Mouse (Mus musculus): Measurements from ENCODE around the gene Mrps34. TPM values are rescaled to one million over a fixed set of nuclear protein-coding genes. Genes with fewer than 3 reads are reported as not detected.

The Mrps34 gene
- polyA plus RNA-seq, 1 experiment = 68.9 TPM

- no peak for TF ChIP-seq POLR2A (IDR thresholded peaks at IDR 0.05; ENCODE audit: low read depth, low read length)
- DNase-seq (ENCODE audit: low read depth in 1 of 2, low spot score in 2 of 2) = no peak
- H3K4me3 ChIP-seq (ENCODE audit: extremely low read depth, insufficient read depth, insufficient read length) = no peak overlapping the region
- H3K4me1 ChIP-seq (ENCODE audit: control insufficient read depth, insufficient read depth, insufficient read length) = no peaks in the 10 kb centered on the region
- H3K27ac ChIP-seq (ENCODE audit: insufficient read depth, low read length) = no peak overlapping the region
- H3K27me3 ChIP-seq (ENCODE audit: control insufficient read depth, insufficient read depth, low read length) = no peaks in the 10 kb centered on the region
- peaks cover 4% of the 10 kb centered on the region for H3K36me3 ChIP-seq (ENCODE audit: control insufficient read depth, insufficient read depth, low read length)
- 64% methylated on average over 5 of the region's 5 CpGs for WGBS
These were observed 16.9 kb upstream of the Mrps34 start for GRCm38 (mm10) chr17:24878117-24878397.

DNA sequence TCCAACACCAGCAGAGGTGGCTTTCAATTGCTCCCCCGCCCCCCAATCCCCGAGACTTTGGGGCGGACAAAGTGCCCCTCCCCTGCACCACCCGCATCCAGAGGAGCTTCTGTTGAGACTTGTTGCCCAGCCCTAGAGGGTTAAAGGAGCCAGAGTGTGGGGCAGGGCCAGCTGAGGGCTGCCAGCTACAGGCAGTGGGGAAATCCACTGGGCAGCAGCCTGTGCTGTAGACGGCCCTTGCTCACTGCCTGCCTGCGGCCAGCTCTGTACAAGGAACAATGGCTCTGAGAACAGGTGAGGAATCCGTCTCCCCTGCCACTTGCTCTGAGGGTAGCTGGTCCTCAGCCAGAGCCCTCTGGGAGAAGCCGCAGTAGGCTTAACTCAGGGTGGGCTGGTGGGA, 16.4 kb upstream of the Mrps34 start:
- Histone ChIP-seq H3K27ac (ENCODE audit: insufficient read depth, low read length) (no peak overlapping the region), H3K4me1 (ENCODE audit: control insufficient read depth, insufficient read depth, insufficient read length) (no peaks in the 10 kb centered on the region), H3K36me3 (ENCODE audit: control insufficient read depth, insufficient read depth, low read length) (peaks cover 7% of the 10 kb centered on the region), H3K27me3 (ENCODE audit: control insufficient read depth, insufficient read depth, low read length) (no peaks in the 10 kb centered on the region), H3K4me3 (ENCODE audit: extremely low read depth, insufficient read depth, insufficient read length) (no peak overlapping the region)
- no peak for TF ChIP-seq CTCF (IDR thresholded peaks at IDR 0.05; ENCODE audit: extremely low read depth, insufficient read depth, insufficient read length, insufficient replicate concordance)
- no peak for TF ChIP-seq POLR2A (IDR thresholded peaks at IDR 0.05; ENCODE audit: low read depth, low read length)
- WGBS = 84% methylated on average over 8 of the region's 8 CpGs
- DNase-seq (ENCODE audit: low read depth in 1 of 2, low spot score in 2 of 2) = no peak

DNA sequence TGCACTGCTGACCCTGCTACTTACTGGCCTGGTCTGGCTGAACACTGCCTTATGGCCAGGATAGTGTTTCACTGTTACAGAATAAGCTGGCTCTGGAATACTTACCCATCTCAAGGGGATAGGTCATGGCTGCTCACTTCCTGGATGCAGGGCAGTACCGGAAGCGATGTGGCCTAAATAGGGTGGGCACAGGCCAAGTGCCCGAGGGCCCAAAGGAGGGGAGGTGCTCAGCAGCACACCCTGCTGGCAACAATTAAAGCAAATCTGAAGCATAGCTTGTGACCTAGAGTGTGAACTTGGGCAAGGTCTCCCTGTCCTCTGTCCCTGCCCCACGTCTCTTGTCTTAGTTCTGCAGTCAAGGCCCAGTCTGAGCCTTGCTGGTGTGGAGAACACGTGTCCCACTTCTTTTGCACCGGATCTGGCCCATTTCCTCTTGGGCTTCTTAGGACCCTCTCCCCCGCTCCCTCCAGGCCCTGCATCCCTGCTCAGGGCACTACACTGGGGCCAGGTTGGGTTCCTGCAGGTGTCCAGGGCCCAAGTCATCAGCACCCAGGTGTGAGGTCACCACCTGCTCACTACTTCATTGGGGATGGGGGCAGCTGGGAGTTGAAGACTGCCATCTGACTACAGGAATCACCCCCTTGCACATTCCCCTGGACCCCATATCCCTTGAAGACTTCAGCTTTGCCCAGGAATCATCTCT, 13.0 kb upstream of the Mrps34 start:
- Histone ChIP-seq H3K27me3 (ENCODE audit: control insufficient read depth, insufficient read depth, low read length) (no peaks in the 10 kb centered on the region), H3K4me1 (ENCODE audit: control insufficient read depth, insufficient read depth, insufficient read length) (peaks cover 6% of the 10 kb centered on the region), H3K36me3 (ENCODE audit: control insufficient read depth, insufficient read depth, low read length) (peaks cover 10% of the 10 kb centered on the region), H3K4me3 (ENCODE audit: extremely low read depth, insufficient read depth, insufficient read length) (no peak overlapping the region), H3K27ac (ENCODE audit: insufficient read depth, low read length) (no peak overlapping the region)
- DNase-seq (ENCODE audit: low read depth in 1 of 2, low spot score in 2 of 2) = peak in 1 of 2 experiments; percentile 28
- peak; percentile 39; the same call in 1 of the 2 replicates for TF ChIP-seq CTCF (IDR thresholded peaks at IDR 0.05; ENCODE audit: extremely low read depth, insufficient read depth, insufficient read length, insufficient replicate concordance)
- no peak for TF ChIP-seq POLR2A (IDR thresholded peaks at IDR 0.05; ENCODE audit: low read depth, low read length)
- WGBS = 42% methylated on average over 7 of the region's 7 CpGs

DNA sequence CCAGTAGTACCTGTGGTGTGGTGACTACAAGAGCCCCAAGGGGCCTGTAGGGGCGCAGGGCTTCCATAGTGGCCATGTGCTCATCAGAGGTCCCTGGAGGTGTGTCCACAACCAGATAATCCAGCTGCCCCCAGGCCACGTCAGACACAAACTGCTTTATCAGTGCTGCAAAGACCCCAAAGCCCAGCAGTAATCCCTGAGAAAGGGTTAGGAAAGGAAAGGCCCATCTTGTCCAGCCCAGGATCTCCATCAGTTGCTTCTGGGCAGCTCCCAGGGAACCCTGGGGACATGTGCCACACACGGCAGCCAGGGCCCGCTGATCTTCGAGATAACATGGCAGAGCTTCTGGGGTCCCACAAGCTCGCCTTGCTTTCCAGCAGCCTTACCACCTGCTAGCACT, 10.5 kb upstream of the Mrps34 start:
- Histone ChIP-seq H3K27ac (ENCODE audit: insufficient read depth, low read length) (no peak overlapping the region), H3K27me3 (ENCODE audit: control insufficient read depth, insufficient read depth, low read length) (no peaks in the 10 kb centered on the region), H3K4me1 (ENCODE audit: control insufficient read depth, insufficient read depth, insufficient read length) (peaks cover 13% of the 10 kb centered on the region), H3K4me3 (ENCODE audit: extremely low read depth, insufficient read depth, insufficient read length) (no peak overlapping the region), H3K36me3 (ENCODE audit: control insufficient read depth, insufficient read depth, low read length) (peaks cover 10% of the 10 kb centered on the region)
- TF ChIP-seq POLR2A (IDR thresholded peaks at IDR 0.05; ENCODE audit: low read depth, low read length) = no peak
- no peak for TF ChIP-seq CTCF (IDR thresholded peaks at IDR 0.05; ENCODE audit: extremely low read depth, insufficient read depth, insufficient read length, insufficient replicate concordance)
- 93% methylated on average over 6 of the region's 6 CpGs for WGBS
- DNase-seq (ENCODE audit: low read depth in 1 of 2, low spot score in 2 of 2) = no peak

GRCm38 (mm10) chr17:24885356-24886133, 9.4 kb upstream of the Mrps34 start:
- WGBS = 23% methylated on average over 22 of the region's 22 CpGs
- H3K36me3 ChIP-seq (ENCODE audit: control insufficient read depth, insufficient read depth, low read length) = peaks cover 13% of the 10 kb centered on the region

DNA sequence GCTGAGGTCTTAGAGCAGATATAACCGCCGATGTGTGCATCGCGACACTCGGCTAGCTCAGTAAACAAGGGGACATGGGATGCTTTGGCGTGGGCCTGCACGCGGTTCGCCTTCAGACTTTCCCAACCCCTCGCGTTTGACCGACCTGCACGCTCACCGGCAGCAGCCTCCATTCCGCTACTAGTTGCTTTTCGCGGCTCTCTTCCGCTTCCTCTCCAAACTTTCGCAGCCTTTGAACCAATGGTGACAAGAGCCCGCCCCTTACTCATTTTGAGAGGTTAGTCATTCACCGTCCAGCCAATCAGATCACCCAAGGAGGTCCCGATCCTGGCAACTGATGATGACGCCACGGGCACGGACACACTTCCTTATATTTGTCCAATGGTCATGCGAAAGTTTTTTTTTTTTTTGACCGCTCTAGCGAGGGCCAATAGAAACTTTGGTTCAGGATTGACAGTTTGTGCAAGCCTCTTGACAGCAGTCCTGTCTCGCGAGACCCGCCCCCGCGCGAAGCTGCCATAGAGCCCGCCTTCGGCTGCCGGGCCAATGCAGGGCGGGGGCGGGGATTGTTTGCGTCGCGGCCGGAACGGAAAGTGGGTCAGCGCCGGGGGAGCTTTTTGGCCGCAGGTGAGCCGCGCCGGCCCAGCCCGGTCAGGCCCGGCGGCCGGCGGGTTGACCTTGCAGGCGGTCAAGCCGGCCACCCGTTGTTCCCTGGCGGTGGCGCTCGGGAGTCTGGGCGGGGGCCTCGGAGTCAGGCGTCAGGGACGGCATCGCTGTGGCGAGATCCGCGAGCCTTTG, 8.6 kb upstream of the Mrps34 start, which contains the start of the genes Nubp2 and Spsb3:
Gene Nubp2 (minus strand): TSS at position 216 of the 798 bp plus-strand sequence.
Gene Spsb3 (plus strand): TSS at position 510 of the 798 bp plus-strand sequence.
- H3K4me3 ChIP-seq (ENCODE audit: extremely low read depth, insufficient read depth, insufficient read length) = peak within 1 kb of the TSS; percentile 88
- peak; percentile 98 to 100 for DNase-seq (ENCODE audit: low read depth in 1 of 2, low spot score in 2 of 2)
- peak within 1 kb of the TSS; percentile 76 for H3K27ac ChIP-seq (ENCODE audit: insufficient read depth, low read length)
- H3K27me3 ChIP-seq (ENCODE audit: control insufficient read depth, insufficient read depth, low read length) = no peaks in the 10 kb centered on the region
- peaks cover 13% of the 10 kb centered on the region for H3K4me1 ChIP-seq (ENCODE audit: control insufficient read depth, insufficient read depth, insufficient read length)
- peaks cover 19% of the 10 kb centered on the region for H3K36me3 ChIP-seq (ENCODE audit: control insufficient read depth, insufficient read depth, low read length)
- peak; percentile 82 for TF ChIP-seq POLR2A (IDR thresholded peaks at IDR 0.05; ENCODE audit: low read depth, low read length)
- TF ChIP-seq CTCF (IDR thresholded peaks at IDR 0.05; ENCODE audit: extremely low read depth, insufficient read depth, insufficient read length, insufficient replicate concordance) = no peak
- WGBS = 1% methylated on average over 69 of the region's 69 CpGs

More at GRCm38 (mm10) chr17:24885356-24886133, 9.4 kb upstream of the Mrps34 start:
- no peaks in the 10 kb centered on the region for H3K27me3 ChIP-seq (ENCODE audit: control insufficient read depth, insufficient read depth, low read length)
- peak overlapping the region; percentile 88 for H3K4me3 ChIP-seq (ENCODE audit: extremely low read depth, insufficient read depth, insufficient read length)
- TF ChIP-seq CTCF (IDR thresholded peaks at IDR 0.05; ENCODE audit: extremely low read depth, insufficient read depth, insufficient read length, insufficient replicate concordance) (no peak), POLR2A (IDR thresholded peaks at IDR 0.05; ENCODE audit: low read depth, low read length) (no peak)
- H3K4me1 ChIP-seq (ENCODE audit: control insufficient read depth, insufficient read depth, insufficient read length) = peaks cover 13% of the 10 kb centered on the region
- DNase-seq (ENCODE audit: low read depth in 1 of 2, low spot score in 2 of 2) = no peak
- H3K27ac ChIP-seq (ENCODE audit: insufficient read depth, low read length) = peak overlapping the region; percentile 63
